Mouse (Mus musculus) heart, adult 10 weeks (tissue): Measurements from ENCODE around the gene Enc1. TPM values are rescaled to one million over a fixed set of nuclear protein-coding genes. Genes with fewer than 3 reads are reported as not detected.

Source experiments
- polyA plus RNA-seq: library from polyadenylated mRNA; stranded (reverse); fragments of 350-450 nt; fragmentation: Illumina TruSeq; extraction: RNeasy Lipid Tissue Mini Kit (QIAGEN cat#74804); gene quantifications from one replicate; pipeline ENCODE4 v1.2.3, GENCODE M21; 2014; ENCODE audit warnings: low read depth, low replicate concordance

Gene Enc1
- polyA plus RNA-seq: 7.2 TPM

GRCm38 (mm10) chr13:97240965-97241786 lies at the start of gene Enc1:
Enc1 (plus strand) TSS chr13:97241105.

GRCm38 (mm10) chr13:97197932-97198562 lies 42.9 kb upstream of the Enc1 start, which contains the start of gene Hexb:
Hexb (minus strand) TSS chr13:97198357.

Other genes starting within 250 kb of the Enc1 start
- not detected for gene 1700029F12Rik, start 206.7 kb upstream of the Enc1 start, polyA plus RNA-seq
- gene Fam169a, start 173.8 kb upstream of the Enc1 start, polyA plus RNA-seq: 0.50 TPM
- 1.2 TPM for gene Gm6169, start 141.9 kb upstream of the Enc1 start, polyA plus RNA-seq
- gene Gfm2, start 103.2 kb upstream of the Enc1 start, polyA plus RNA-seq: 50.3 TPM
- gene Nsa2, start 103.2 kb upstream of the Enc1 start, polyA plus RNA-seq: 68.3 TPM
- gene Hexb, start 42.7 kb upstream of the Enc1 start, polyA plus RNA-seq: 27.5 TPM